Mouse (Mus musculus): Measurements from ENCODE around the gene Syne1.

- TF ChIP-seq CTCF (IDR thresholded peaks at IDR 0.05), result no peak
- TF ChIP-seq POLR2A (IDR thresholded peaks at IDR 0.05; ENCODE audit: insufficient read depth, low read depth, low read length), result no peak
These were observed 347.4 kb downstream of the Syne1 start for GRCm38 (mm10) chr10:5203837-5204236.
